Mouse (Mus musculus): ENCODE data around the gene Tmem117. TPM values are rescaled to one million over a fixed set of nuclear protein-coding genes. Genes with fewer than 3 reads are reported as not detected.

Gene Tmem117
- total and polyA plus RNA-seq, 3 experiments: not detected

- TF ChIP-seq SMC3 (IDR thresholded peaks at IDR 0.05; ENCODE audit: low read depth, low read length): peak; percentile 95
Observed at GRCm38 (mm10) chr15:94661398-94661797, 32.4 kb downstream of the Tmem117 start (continued).

- no peak overlapping the region for H3K27ac ChIP-seq (ENCODE audit: control insufficient read depth, low read depth, low read length)
- H3K79me2 ChIP-seq (ENCODE audit: control insufficient read depth, insufficient read depth, low read length, poor library complexity): no peaks in the 10 kb centered on the region
- no peak overlapping the region for H3K9ac ChIP-seq (ENCODE audit: control insufficient read depth, low read depth, low read length, poor library complexity, severe bottlenecking)
- H3K4me3 ChIP-seq (ENCODE audit: control insufficient read depth in 1 of 2, insufficient read depth in 1 of 2, low read depth in 2 of 2, low read length in 2 of 2): no peak overlapping the region
- H3K27me3 ChIP-seq (ENCODE audit: control insufficient read depth in 1 of 2, insufficient read depth in 2 of 2, low read length in 2 of 2): peaks cover 0 to 1% of the 10 kb centered on the region in 2 experiments; a peak in 1 of 4 replicates
- no peaks in the 10 kb centered on the region for H3K9me3 ChIP-seq (replicated peaks; ENCODE audit: insufficient read depth, low read length)
- DNase-seq (ENCODE audit: low read depth, low spot score): no peak
- H3K4me1 ChIP-seq (ENCODE audit: control insufficient read depth in 1 of 2, insufficient read depth in 2 of 2, low read length in 2 of 2): no peaks in the 10 kb centered on the region; a peak in 1 of 4 replicates
- no peaks in the 10 kb centered on the region; a peak in 1 of 4 replicates for H3K36me3 ChIP-seq (ENCODE audit: control insufficient read depth in 1 of 2, insufficient read depth in 2 of 2, low read length in 2 of 2)
- TF ChIP-seq RCOR1 (IDR thresholded peaks at IDR 0.05; ENCODE audit: low read depth, low read length): peak; percentile 25; the same call in 1 of the 2 replicates
- TF ChIP-seq GATA1 (IDR thresholded peaks at IDR 0.05; ENCODE audit: low read depth, low read length): 0 out of 2 replicates have a peak, but pooled peaks have one; percentile 33
- no peak for TF ChIP-seq CTCF (IDR thresholded peaks at IDR 0.05 in 2 of 3, conservative IDR thresholded peaks at IDR 0.05 in 1 of 3; ENCODE audit: control insufficient read depth in 1 of 3, insufficient read depth in 1 of 3, low read depth in 2 of 3, low read length in 3 of 3, poor library complexity in 1 of 3, severe bottlenecking in 1 of 3)
- TF ChIP-seq EP300 (IDR thresholded peaks at IDR 0.05; ENCODE audit: low read depth in 1 of 2, low read length in 2 of 2): no peak
- no peak for TF ChIP-seq KAT2A (conservative IDR thresholded peaks at IDR 0.05; ENCODE audit: low read depth, low read length)
- TF ChIP-seq TCF12 (IDR thresholded peaks at IDR 0.05; ENCODE audit: low read depth, low read length): peak; percentile 43; the same call in 1 of the 2 replicates
Observed at GRCm38 (mm10) chr15:94664612-94665011, 35.6 kb downstream of the Tmem117 start.

GRCm38 (mm10) chr15:94681135-94681534 is 52.1 kb downstream of the Tmem117 start:
- H3K9me3 ChIP-seq (replicated peaks; ENCODE audit: insufficient read depth, low read length): no peaks in the 10 kb centered on the region
- no peak for DNase-seq (ENCODE audit: low read depth, low spot score)
- TF ChIP-seq USF1 (IDR thresholded peaks at IDR 0.05; ENCODE audit: low read depth, low read length): peak; percentile 28; the same call in 1 of the 2 replicates
- TF ChIP-seq KAT2A (conservative IDR thresholded peaks at IDR 0.05; ENCODE audit: low read depth, low read length): no peak
- no peak for TF ChIP-seq ZKSCAN1 (IDR thresholded peaks at IDR 0.05; ENCODE audit: low read depth, low read length)
- TF ChIP-seq CTCF (IDR thresholded peaks at IDR 0.05 in 2 of 3, conservative IDR thresholded peaks at IDR 0.05 in 1 of 3; ENCODE audit: control insufficient read depth in 1 of 3, insufficient read depth in 1 of 3, low read depth in 2 of 3, low read length in 3 of 3, poor library complexity in 1 of 3, severe bottlenecking in 1 of 3): peak in 2 of 3 experiments; percentile 15 to 36; a peak in 2 of 6 replicates
- no peak for TF ChIP-seq ZC3H11A (IDR thresholded peaks at IDR 0.05; ENCODE audit: low read depth, low read length)
- TF ChIP-seq UBTF (IDR thresholded peaks at IDR 0.05; ENCODE audit: borderline replicate concordance, insufficient read depth, low read depth, low read length): no peak
- TF ChIP-seq MAFK (IDR thresholded peaks at IDR 0.05; ENCODE audit: borderline replicate concordance, low read depth, low read length): no peak
- TF ChIP-seq SMC3 (IDR thresholded peaks at IDR 0.05; ENCODE audit: low read depth, low read length): peak; percentile 16; the same call in 1 of the 2 replicates
- no peak overlapping the region; a peak in 1 of 4 replicates for H3K4me3 ChIP-seq (ENCODE audit: control insufficient read depth in 1 of 2, insufficient read depth in 1 of 2, low read depth in 2 of 2, low read length in 2 of 2)
- no peaks in the 10 kb centered on the region for H3K4me1 ChIP-seq (ENCODE audit: control insufficient read depth in 1 of 2, insufficient read depth in 2 of 2, low read length in 2 of 2)
- H3K36me3 ChIP-seq (ENCODE audit: control insufficient read depth in 1 of 2, insufficient read depth in 2 of 2, low read length in 2 of 2): no peaks in the 10 kb centered on the region
- no peak overlapping the region for H3K27ac ChIP-seq (ENCODE audit: control insufficient read depth, low read depth, low read length)
- no peaks in the 10 kb centered on the region for H3K79me2 ChIP-seq (ENCODE audit: control insufficient read depth, insufficient read depth, low read length, poor library complexity)
- no peak overlapping the region for H3K9ac ChIP-seq (ENCODE audit: control insufficient read depth, low read depth, low read length, poor library complexity, severe bottlenecking)
- no peaks in the 10 kb centered on the region; a peak in 1 of 4 replicates for H3K27me3 ChIP-seq (ENCODE audit: control insufficient read depth in 1 of 2, insufficient read depth in 2 of 2, low read length in 2 of 2)
